Mouse (Mus musculus): Measurements from ENCODE around the gene H2-T3. TPM values are rescaled to one million over a fixed set of nuclear protein-coding genes. Genes with fewer than 3 reads are reported as not detected.
"Not testable (repeated sequence)": the region's sequence is repeated elsewhere in the genome, so short reads cannot be mapped to it uniquely, and the experiment has no call there.

Gene H2-T3
- polyA plus RNA-seq, 1 experiment from 2014 or later: not detected

DNA sequence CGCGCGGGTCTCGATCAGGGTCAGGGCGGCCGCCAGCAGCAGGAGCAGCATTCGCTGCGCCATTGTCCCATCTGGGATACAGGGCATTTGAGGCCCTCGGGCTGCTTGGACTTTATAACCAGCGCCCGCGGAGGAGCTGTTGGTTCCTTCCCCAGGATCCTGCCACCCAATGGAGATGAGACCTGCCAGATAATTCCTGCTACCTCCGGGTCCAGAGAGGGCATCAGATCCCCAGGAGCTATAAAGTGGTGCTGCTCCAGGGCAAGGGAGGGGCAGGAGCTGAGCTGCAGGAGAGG, 44.3 kb downstream of the H2-T3 start:
- H3K4me3 ChIP-seq: peak overlapping the region; percentile 53
- not testable (repeated sequence) for H3K27ac ChIP-seq; H3K4me1 ChIP-seq; H3K36me3 ChIP-seq; DNase-seq (ENCODE audit: low spot score); H3K9me3 ChIP-seq
- H3K27me3 ChIP-seq (ENCODE audit: insufficient read depth, poor library complexity, severe bottlenecking): peaks cover 69% of the 10 kb centered on the region
- WGBS: 1% methylated on average over 13 of the region's 13 CpGs

DNA sequence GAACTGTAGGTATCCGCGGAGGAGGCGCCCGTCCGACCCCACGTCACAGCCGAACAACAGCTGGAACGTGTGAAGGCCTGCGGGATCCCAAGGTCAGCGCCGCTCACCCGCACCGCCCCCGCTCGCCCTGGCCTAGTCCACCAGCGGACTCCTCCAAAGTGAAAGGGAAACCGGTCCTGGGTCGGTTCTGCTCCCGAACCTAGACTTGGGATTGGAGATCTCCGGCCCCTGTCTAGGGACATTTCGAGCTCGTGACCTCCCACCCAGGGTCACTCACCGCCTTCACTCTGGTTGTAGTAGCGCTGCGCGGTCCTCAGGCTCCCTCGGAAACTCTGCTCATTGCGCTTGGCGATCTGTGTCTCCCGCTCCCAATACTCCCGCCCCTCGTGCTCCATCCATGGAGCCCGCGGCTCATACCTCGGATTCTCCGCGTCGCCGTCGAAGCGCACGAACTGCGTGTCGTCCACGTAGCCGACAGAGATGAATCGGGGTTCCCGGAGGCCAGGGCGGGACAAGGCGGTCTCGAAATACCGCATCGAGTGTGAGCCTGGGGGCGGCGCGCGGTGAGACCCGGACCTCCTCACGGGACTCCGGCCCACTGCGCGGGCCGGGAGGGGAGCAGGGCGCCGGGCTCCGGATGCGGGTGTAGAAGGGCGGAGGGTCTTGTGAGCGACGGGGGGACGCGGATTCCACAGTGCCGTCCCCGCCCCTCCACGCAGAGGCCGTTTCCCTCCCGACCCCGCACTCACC, 44.8 kb downstream of the H2-T3 start:
- WGBS: 2% methylated on average over 77 of the region's 78 CpGs
- H3K27me3 ChIP-seq (ENCODE audit: insufficient read depth, poor library complexity, severe bottlenecking): peaks cover 69% of the 10 kb centered on the region
- H3K36me3 ChIP-seq: no peaks in the 10 kb centered on the region
- H3K27ac ChIP-seq: no peak overlapping the region
- H3K4me3 ChIP-seq: peak overlapping the region; percentile 53
- DNase-seq (ENCODE audit: low spot score): no peak
- no peaks in the 10 kb centered on the region for H3K9me3 ChIP-seq
- peaks cover 9% of the 10 kb centered on the region for H3K4me1 ChIP-seq

DNA sequence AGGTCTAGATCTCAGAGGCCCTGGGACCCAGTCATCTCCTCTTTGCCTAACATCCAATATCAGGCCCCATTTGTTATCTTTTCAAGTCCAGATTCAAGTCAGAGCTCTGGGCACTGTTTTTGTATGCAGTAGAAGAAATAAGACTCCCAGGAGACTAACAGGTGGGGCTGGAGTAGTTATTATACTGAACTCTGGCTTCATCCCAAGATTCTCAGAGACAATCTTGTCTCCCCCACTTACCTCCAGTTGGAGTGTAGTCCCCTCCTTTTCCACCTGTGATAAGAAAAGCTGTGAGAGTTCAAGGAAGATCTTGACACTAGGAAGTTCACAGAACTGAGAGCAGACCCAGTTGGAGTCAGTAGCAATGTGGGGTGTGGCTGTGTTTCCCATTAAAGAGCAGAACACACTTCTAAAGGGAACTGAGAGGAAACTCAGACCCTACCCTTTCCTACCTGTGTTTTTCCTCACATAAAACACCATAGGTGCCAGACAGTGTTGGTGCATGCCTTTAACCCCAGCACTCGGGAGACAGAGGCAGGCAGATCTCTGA, 53.7 kb downstream of the H2-T3 start:
- not testable (repeated sequence) for H3K27ac ChIP-seq; DNase-seq (ENCODE audit: low spot score); H3K4me1 ChIP-seq; H3K4me3 ChIP-seq; H3K36me3 ChIP-seq; H3K9me3 ChIP-seq
- 44% methylated on average over 1 of the region's 1 CpGs for WGBS
- peaks cover 51% of the 10 kb centered on the region for H3K27me3 ChIP-seq (ENCODE audit: insufficient read depth, poor library complexity, severe bottlenecking)

Other genes starting within 250 kb of the H2-T3 start
- gene Abcf1, start 220.5 kb downstream of the H2-T3 start, polyA plus RNA-seq (2016; fragmentation: Nextera tagmentation; extraction: Ambion mirVana): 81.6 and 81.8 TPM in 2 replicates
- gene Gnl1, start 210.4 kb downstream of the H2-T3 start, polyA plus RNA-seq (2016; fragmentation: Nextera tagmentation; extraction: Ambion mirVana): 47.2 and 49.8 TPM in 2 replicates
- 21.9 and 30.5 TPM in 2 replicates for gene Prr3, start 210.1 kb downstream of the H2-T3 start, polyA plus RNA-seq (2016; fragmentation: Nextera tagmentation; extraction: Ambion mirVana)
- gene H2-T24, start 169.7 kb downstream of the H2-T3 start, polyA plus RNA-seq (2016; fragmentation: Nextera tagmentation; extraction: Ambion mirVana): 2.5 and 2.6 TPM in 2 replicates
- gene H2-T23, start 157.4 kb downstream of the H2-T3 start, polyA plus RNA-seq (2016; fragmentation: Nextera tagmentation; extraction: Ambion mirVana): 1.2 and 3.4 TPM in 2 replicates
- gene H2-T22, start 147.5 kb downstream of the H2-T3 start, polyA plus RNA-seq (2016; fragmentation: Nextera tagmentation; extraction: Ambion mirVana): 4.4 and 7.2 TPM in 2 replicates
- gene Gm6034, start 147.3 kb downstream of the H2-T3 start, polyA plus RNA-seq (2016; fragmentation: Nextera tagmentation; extraction: Ambion mirVana): not detected in 2 replicates
- not detected in 2 replicates for gene Gm11127, start 131.9 kb downstream of the H2-T3 start, polyA plus RNA-seq (2016; fragmentation: Nextera tagmentation; extraction: Ambion mirVana)
- not detected in 2 replicates for gene Gm19684, start 68.6 kb downstream of the H2-T3 start, polyA plus RNA-seq (2016; fragmentation: Nextera tagmentation; extraction: Ambion mirVana)
- not detected in 2 replicates for gene Gm7030, start 60.9 kb downstream of the H2-T3 start, polyA plus RNA-seq (2016; fragmentation: Nextera tagmentation; extraction: Ambion mirVana)
- 0.40 TPM in 1 of 2 replicates, not detected in the other for gene Gm8909, start 21.8 kb downstream of the H2-T3 start, polyA plus RNA-seq (2016; fragmentation: Nextera tagmentation; extraction: Ambion mirVana)
- 106 and 108 TPM in 2 replicates for gene Rpp21, start 67.8 kb upstream of the H2-T3 start, polyA plus RNA-seq (2016; fragmentation: Nextera tagmentation; extraction: Ambion mirVana)
- gene Trim39, start 82.0 kb upstream of the H2-T3 start, polyA plus RNA-seq (2016; fragmentation: Nextera tagmentation; extraction: Ambion mirVana): 11.7 and 13.7 TPM in 2 replicates
- gene H2-M10.2, start 96.2 kb upstream of the H2-T3 start, polyA plus RNA-seq (2016; fragmentation: Nextera tagmentation; extraction: Ambion mirVana): not detected in 2 replicates
- not detected in 2 replicates for gene H2-M10.1, start 135.9 kb upstream of the H2-T3 start, polyA plus RNA-seq (2016; fragmentation: Nextera tagmentation; extraction: Ambion mirVana)
- not detected in 2 replicates for gene H2-M10.3, start 178.1 kb upstream of the H2-T3 start, polyA plus RNA-seq (2016; fragmentation: Nextera tagmentation; extraction: Ambion mirVana)